Mouse (Mus musculus) bone marrow, adult 2 months (tissue): ENCODE results near the gene Raph1.

Experiments
- CTCF ChIP-seq: fragments of 200-500 bp; IDR thresholded peaks from 2 replicates; pipeline ENCODE4 v1.5.1; 2011; ENCODE audit warnings: low read length, control low read depth; ENCODE audit not compliant: control insufficient read depth, insufficient read depth
- POLR2A ChIP-seq: fragments of 200-500 bp; IDR thresholded peaks from 2 replicates; pipeline ENCODE4 v1.6.1; 2011; ENCODE audit warnings: low read depth, mild to moderate bottlenecking, control low read depth, low read length, borderline replicate concordance; ENCODE audit not compliant: control insufficient read depth

DNA sequence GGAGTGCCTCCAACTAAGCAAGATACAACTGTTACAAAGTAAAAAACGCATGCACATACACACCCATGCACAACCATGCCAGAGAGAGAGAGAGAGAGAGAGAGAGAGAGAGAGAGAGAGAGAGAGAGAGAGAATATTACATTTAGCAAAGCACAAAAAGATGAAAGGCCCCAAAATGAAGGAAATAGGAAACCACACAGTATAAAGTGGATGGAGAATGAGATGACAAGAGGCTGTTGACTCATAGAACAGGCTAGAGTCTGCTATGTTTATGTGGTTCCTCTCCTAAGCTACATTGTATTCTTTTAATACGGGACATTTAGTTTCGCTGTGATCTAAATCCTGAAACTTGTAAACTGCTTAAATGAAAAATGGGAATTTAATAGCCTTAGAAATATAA is 27.6 kb downstream of the Raph1 start:
- no peak for TF ChIP-seq CTCF
- no peak for TF ChIP-seq POLR2A
